Mouse (Mus musculus) forebrain, embryonic 16.5 days (tissue): ENCODE measurements around the gene Tigit. TPM values are rescaled to one million over a fixed set of nuclear protein-coding genes. Genes with fewer than 3 reads are reported as not detected.
A peak's percentile ranks its signal among the peaks of the same experiment; 100 is the strongest.

ENCODE experiments used
- ATAC-seq: fragments of 200-750 bp; cut with Nextera tagmentation; 2 replicates; pipeline ENCODE4 v1.8.0; 2017; ENCODE audit warnings: mild to moderate bottlenecking, moderate library complexity
- H3K27ac ChIP-seq: fragments of 300-500 bp; sonication (generic); 2 replicates; pipeline ENCODE4 v1.5.1; 2014; ENCODE audit warnings: low read length, control low read depth
- H3K27me3 ChIP-seq: fragments of 300-500 bp; sonication (generic); replicated peaks from 2 replicates; pipeline ENCODE4 v1.6.1; 2014; ENCODE audit warnings: low read length; ENCODE audit not compliant: control insufficient read depth, insufficient read depth
- H3K36me3 ChIP-seq: fragments of 300-500 bp; sonication (generic); 2 replicates; pipeline ENCODE4 v1.6.1; 2014; ENCODE audit not compliant: control insufficient read depth, insufficient read depth
- H3K4me1 ChIP-seq: fragments of 300-500 bp; sonication (generic); replicated peaks from 2 replicates; pipeline ENCODE4 v1.6.1; 2014; ENCODE audit warnings: low read length; ENCODE audit not compliant: control insufficient read depth, insufficient read depth
- H3K4me2 ChIP-seq: fragments of 300-500 bp; sonication (generic); 2 replicates; pipeline ENCODE4 v1.6.1; 2014; ENCODE audit warnings: mild to moderate bottlenecking, low read length, control low read depth
- H3K4me3 ChIP-seq: fragments of 300-500 bp; sonication (generic); replicated peaks from 2 replicates; pipeline ENCODE4 v1.5.1; 2014; ENCODE audit warnings: mild to moderate bottlenecking, low read length, control low read depth
- H3K9ac ChIP-seq: fragments of 300-500 bp; sonication (generic); replicated peaks from 2 replicates; pipeline ENCODE4 v1.6.1; 2014; ENCODE audit warnings: low read depth, low read length, control low read depth
- H3K9me3 ChIP-seq: fragments of 300-500 bp; sonication (generic); 2 replicates; pipeline ENCODE4 v1.6.1; 2016; ENCODE audit warnings: low read length; ENCODE audit not compliant: control insufficient read depth
- WGBS: fragments of 180-500 bp; shearing (Covaris S2); extraction: QIAGEN DNeasy Blood & Tissue Kit; methylation state at CpG from one replicate; pipeline ENCODE4 v1.1.7; 2014; 5-methylcytosine and 5-hydroxymethylcytosine counted together
- polyA plus RNA-seq: library from polyadenylated mRNA; unstranded; fragments of >200 nt; fragmentation: Nextera tagmentation; extraction: Ambion mirVana; gene quantifications from 2 replicates; pipeline ENCODE4 v1.2.1, GENCODE M21; 2015

Gene Tigit
- not detected in 2 replicates for polyA plus RNA-seq

GRCm38 (mm10) chr16:43663978-43664579 is at the start of gene Tigit:
Gene Tigit, minus strand, starts transcription at chr16:43664146.
- Histone ChIP-seq H3K9me3 (no peaks in the 10 kb centered on the region), H3K4me3 (no peak within 1 kb of the TSS), H3K27me3 (no peaks in the 10 kb centered on the region), H3K27ac (no peak within 1 kb of the TSS), H3K36me3 (no peaks in the 10 kb centered on the region), H3K4me2 (no peak within 1 kb of the TSS), H3K4me1 (no peaks in the 10 kb centered on the region), H3K9ac (no peak within 1 kb of the TSS)
- no peak for ATAC-seq
- 87% methylated on average over 7 of the region's 7 CpGs for WGBS

DNA sequence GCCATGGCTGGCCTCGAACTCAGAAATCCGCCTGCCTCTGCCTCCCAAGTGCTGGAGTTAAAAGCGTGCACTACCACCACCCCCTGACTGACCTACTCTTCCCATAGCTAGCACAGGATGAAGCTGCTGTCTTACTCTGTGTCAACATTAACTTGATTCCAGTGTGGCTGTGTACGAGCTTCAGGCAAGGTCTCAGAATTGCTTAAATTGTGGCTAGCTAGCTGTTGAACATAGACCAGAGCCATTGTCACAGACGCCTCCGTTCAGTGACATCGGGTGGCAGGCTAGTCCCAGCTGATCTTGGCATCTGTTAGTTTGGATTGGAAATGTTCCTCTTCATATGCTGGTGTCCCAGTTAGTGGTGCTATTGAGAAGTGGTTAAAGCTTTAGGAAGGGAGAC is 47.4 kb upstream of the Tigit start:
- Histone ChIP-seq H3K4me2 (no peak overlapping the region), H3K9ac (no peak overlapping the region), H3K36me3 (no peaks in the 10 kb centered on the region), H3K4me1 (peaks cover 7% of the 10 kb centered on the region; the same call in 1 of the 2 replicates), H3K27ac (no peak overlapping the region), H3K27me3 (no peaks in the 10 kb centered on the region), H3K9me3 (no peaks in the 10 kb centered on the region), H3K4me3 (no peak overlapping the region)
- 89% methylated on average over 7 of the region's 7 CpGs for WGBS
- no peak for ATAC-seq

DNA sequence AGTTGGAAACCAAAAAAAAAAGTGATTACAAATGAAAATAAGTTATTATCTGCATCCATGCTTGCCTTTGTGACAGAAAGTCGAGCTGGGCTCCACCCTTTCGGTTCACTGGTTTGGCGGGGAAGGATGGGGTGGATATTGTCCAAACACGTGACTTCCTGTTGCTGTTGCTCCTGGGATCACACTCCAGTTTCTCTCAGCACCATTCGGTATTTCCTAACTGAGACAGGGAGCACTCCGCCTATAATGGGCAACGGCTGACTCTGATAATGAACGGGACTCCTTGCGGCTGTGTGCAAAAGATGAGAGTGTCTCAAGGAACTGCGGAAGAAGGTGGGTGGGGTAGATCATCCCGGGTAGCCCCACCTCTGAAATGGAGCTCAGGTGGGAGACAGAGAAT is 46.7 kb upstream of the Tigit start:
- Histone ChIP-seq H3K27ac (no peak overlapping the region), H3K4me3 (no peak overlapping the region), H3K4me2 (no peak overlapping the region), H3K36me3 (no peaks in the 10 kb centered on the region), H3K9ac (no peak overlapping the region), H3K4me1 (peaks cover 7% of the 10 kb centered on the region; the same call in 1 of the 2 replicates), H3K9me3 (no peaks in the 10 kb centered on the region), H3K27me3 (no peaks in the 10 kb centered on the region)
- WGBS: 86% methylated on average over 11 of the region's 11 CpGs
- no peak for ATAC-seq

DNA sequence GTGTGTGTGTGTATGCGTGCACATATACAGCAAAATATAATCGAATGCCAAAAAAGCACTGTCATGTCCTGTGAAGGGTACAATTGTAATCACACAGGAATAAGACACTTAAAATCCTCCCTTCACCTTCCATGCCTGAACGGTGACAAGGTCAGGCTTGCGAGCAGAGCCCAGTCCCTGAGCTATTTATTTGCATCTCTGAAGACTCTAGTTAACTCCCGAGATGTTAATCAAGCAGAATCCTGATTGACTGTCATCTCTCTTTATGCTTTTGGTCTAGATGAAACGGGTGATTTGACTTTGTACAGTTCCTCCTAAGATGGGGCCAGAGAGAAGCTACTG is 46.2 kb upstream of the Tigit start:
- H3K4me3 ChIP-seq: no peak overlapping the region
- ATAC-seq: no peak
- H3K27ac ChIP-seq: no peak overlapping the region
- no peak overlapping the region for H3K9ac ChIP-seq
- no peaks in the 10 kb centered on the region for H3K9me3 ChIP-seq
- no peaks in the 10 kb centered on the region for H3K36me3 ChIP-seq
- WGBS: 54% methylated on average over 6 of the region's 6 CpGs
- no peak overlapping the region for H3K4me2 ChIP-seq
- peaks cover 7% of the 10 kb centered on the region; the same call in 1 of the 2 replicates for H3K4me1 ChIP-seq
- H3K27me3 ChIP-seq: no peaks in the 10 kb centered on the region

- H3K27me3 ChIP-seq: no peaks in the 10 kb centered on the region
- no peaks in the 10 kb centered on the region for H3K9me3 ChIP-seq
- peak; percentile 76 for ATAC-seq
- H3K4me2 ChIP-seq: peak overlapping the region; percentile 20; the same call in 1 of the 2 replicates
- H3K4me1 ChIP-seq: peaks cover 7% of the 10 kb centered on the region; the same call in 1 of the 2 replicates
- H3K9ac ChIP-seq: no peak overlapping the region
- no peak overlapping the region for H3K4me3 ChIP-seq
- 35% methylated on average over 9 of the region's 9 CpGs for WGBS
- H3K27ac ChIP-seq: peak overlapping the region; percentile 34; the same call in 1 of the 2 replicates
- no peaks in the 10 kb centered on the region for H3K36me3 ChIP-seq
Measured at GRCm38 (mm10) chr16:43709432-43710133, 45.6 kb upstream of the Tigit start.

DNA sequence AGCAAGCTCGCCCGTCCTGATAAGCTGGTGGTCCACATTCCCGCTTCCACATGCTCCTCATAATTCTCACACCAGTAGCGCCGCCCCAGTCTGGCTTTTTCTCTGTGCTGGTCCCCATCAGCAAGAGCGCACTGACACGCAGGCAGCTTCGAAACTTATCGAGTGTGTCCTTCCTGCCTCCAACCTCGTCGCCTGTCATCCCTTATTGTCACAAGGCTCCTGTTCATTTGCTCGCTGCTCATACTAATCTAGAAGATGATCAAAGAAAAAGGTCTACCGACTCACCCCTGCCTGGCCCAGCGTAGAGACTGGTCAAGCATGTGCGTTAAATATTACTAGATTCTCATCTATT is 45.1 kb upstream of the Tigit start:
- H3K27me3 ChIP-seq: no peaks in the 10 kb centered on the region
- WGBS: 79% methylated on average over 15 of the region's 15 CpGs
- no peak overlapping the region for H3K4me3 ChIP-seq
- H3K36me3 ChIP-seq: no peaks in the 10 kb centered on the region
- H3K4me1 ChIP-seq: peaks cover 7% of the 10 kb centered on the region; the same call in 1 of the 2 replicates
- peak overlapping the region; percentile 20 for H3K27ac ChIP-seq
- no peak overlapping the region for H3K4me2 ChIP-seq
- peak; percentile 32; the same call in 1 of the 2 replicates for ATAC-seq
- H3K9ac ChIP-seq: no peak overlapping the region
- no peaks in the 10 kb centered on the region for H3K9me3 ChIP-seq

- ATAC-seq: no peak
- H3K27me3 ChIP-seq: no peaks in the 10 kb centered on the region
- H3K4me3 ChIP-seq: no peak overlapping the region
- no peak overlapping the region for H3K4me2 ChIP-seq
- H3K9me3 ChIP-seq: no peaks in the 10 kb centered on the region
- H3K9ac ChIP-seq: no peak overlapping the region
- no peaks in the 10 kb centered on the region for H3K36me3 ChIP-seq
- H3K4me1 ChIP-seq: peaks cover 7% of the 10 kb centered on the region; the same call in 1 of the 2 replicates
- peak overlapping the region; percentile 20; the same call in 1 of the 2 replicates for H3K27ac ChIP-seq
- 68% methylated on average over 13 of the region's 13 CpGs for WGBS
Measured at GRCm38 (mm10) chr16:43708335-43709061, 44.6 kb upstream of the Tigit start.

DNA sequence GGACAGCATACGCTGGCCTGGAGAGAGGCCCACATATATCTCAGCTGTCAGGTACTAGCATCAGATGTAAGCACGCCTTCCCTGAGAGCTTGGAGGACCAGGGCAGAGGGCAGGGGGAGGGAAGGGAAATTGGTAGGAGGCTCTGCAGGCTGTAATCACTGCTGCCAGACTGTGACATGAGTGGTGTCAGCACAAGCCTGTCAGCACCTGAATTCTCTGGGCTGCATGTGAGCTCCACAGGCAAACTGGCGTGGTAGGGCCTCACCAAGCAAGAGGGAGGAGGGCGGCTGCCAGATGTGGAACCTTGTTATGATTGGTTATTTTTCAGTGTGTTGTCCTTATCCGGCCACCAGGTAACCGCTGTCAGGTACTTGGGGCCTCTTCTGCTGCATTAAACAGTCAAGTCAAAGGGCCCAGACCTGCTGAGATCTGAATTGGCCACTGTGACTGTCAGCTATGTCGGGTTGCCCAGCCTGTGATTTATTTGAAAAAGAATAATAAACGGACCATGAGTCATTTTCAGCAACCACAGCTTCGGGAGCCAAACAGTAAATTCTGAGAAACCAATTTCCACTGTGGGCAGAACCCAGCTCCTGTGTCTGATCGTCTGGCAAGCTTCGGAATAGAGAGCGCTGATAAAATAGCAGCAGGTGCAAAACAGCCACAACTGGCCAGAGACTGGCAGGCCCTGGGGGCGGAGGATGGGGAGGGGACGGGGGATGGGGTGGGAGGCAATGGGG is 38.0 kb upstream of the Tigit start:
- Histone ChIP-seq H3K4me3 (no peak overlapping the region), H3K4me2 (no peak overlapping the region), H3K36me3 (no peaks in the 10 kb centered on the region), H3K9me3 (0 out of 2 replicates have a peak, but pooled peaks cover 2% of the 10 kb centered on the region), H3K9ac (no peak overlapping the region), H3K27me3 (no peaks in the 10 kb centered on the region), H3K4me1 (no peaks in the 10 kb centered on the region), H3K27ac (no peak overlapping the region)
- WGBS: 76% methylated on average over 14 of the region's 14 CpGs
- no peak for ATAC-seq

DNA sequence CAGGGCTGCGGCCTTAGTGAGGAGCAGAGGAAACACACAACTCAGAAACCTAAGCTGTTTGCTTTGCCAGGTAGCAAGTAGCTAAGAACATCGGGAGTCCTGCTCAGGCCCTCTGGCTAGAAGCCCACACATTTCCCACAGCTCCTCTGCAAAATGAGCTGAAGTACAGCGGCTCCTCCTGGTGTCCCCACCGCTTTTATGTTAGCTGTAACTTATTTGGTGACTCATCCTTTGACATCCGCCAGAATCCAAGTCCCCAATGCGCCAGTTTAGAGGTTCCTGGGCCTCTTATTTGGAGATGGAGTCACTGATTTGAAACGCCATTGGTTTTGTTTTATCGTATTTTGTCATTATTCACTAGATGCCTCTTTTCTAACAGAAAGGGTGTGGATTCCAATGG is 36.6 kb upstream of the Tigit start:
- H3K9me3 ChIP-seq: 0 out of 2 replicates have a peak, but pooled peaks cover 2% of the 10 kb centered on the region
- H3K9ac ChIP-seq: no peak overlapping the region
- no peak overlapping the region for H3K27ac ChIP-seq

More for the DNA sequence above, 36.6 kb upstream of the Tigit start:
- 88% methylated on average over 8 of the region's 8 CpGs for WGBS
- Histone ChIP-seq H3K4me2 (no peak overlapping the region), H3K4me1 (no peaks in the 10 kb centered on the region), H3K27me3 (no peaks in the 10 kb centered on the region), H3K4me3 (no peak overlapping the region), H3K36me3 (no peaks in the 10 kb centered on the region)
- no peak for ATAC-seq
